Mouse (Mus musculus): Measurements from ENCODE around the gene Gm8267. TPM values are rescaled to one million over a fixed set of nuclear protein-coding genes. Genes with fewer than 3 reads are reported as not detected.
"Not testable (repeated sequence)": the region's sequence is repeated elsewhere in the genome, so short reads cannot be mapped to it uniquely, and the experiment has no call there.

Gm8267 gene
- polyA plus RNA-seq (2016; fragmentation: Nextera tagmentation; extraction: Ambion mirVana): not detected in 2 replicates

- Histone ChIP-seq H3K27ac (no peak within 1 kb of the TSS), H3K9ac (no peak within 1 kb of the TSS), H3K4me3 (no peak within 1 kb of the TSS), H3K4me1 (no peaks in the 10 kb centered on the region), H3K9me3 (no peaks in the 10 kb centered on the region), H3K27me3 (no peaks in the 10 kb centered on the region), H3K4me2 (replicated peaks) (no peak within 1 kb of the TSS), H3K36me3 (no peaks in the 10 kb centered on the region)
- ATAC-seq (ENCODE audit: insufficient number of reproducible peaks, insufficient read depth, low FRiP score, low TSS enrichment): no peak
- 82% methylated on average over 3 of the region's 3 CpGs for WGBS
These were observed at the start of gene Gm8267 for GRCm38 (mm10) chr14:44750240-44750639. Gene Gm8267 (minus strand): TSS chr14:44750340.

GRCm38 (mm10) chr14:44789537-44790382 is 39.6 kb upstream of the Gm8267 start:
- not testable (repeated sequence) for ATAC-seq (ENCODE audit: insufficient number of reproducible peaks, insufficient read depth, low FRiP score, low TSS enrichment); H3K4me2 ChIP-seq (replicated peaks); H3K4me1 ChIP-seq; H3K36me3 ChIP-seq; H3K27ac ChIP-seq; H3K9me3 ChIP-seq; H3K9ac ChIP-seq; H3K27me3 ChIP-seq; H3K4me3 ChIP-seq
- 75% methylated on average over 2 of the region's 2 CpGs for WGBS

- not testable (repeated sequence) for H3K9ac ChIP-seq; H3K4me2 ChIP-seq (replicated peaks); H3K9me3 ChIP-seq; ATAC-seq (ENCODE audit: insufficient number of reproducible peaks, insufficient read depth, low FRiP score, low TSS enrichment); H3K4me3 ChIP-seq; H3K36me3 ChIP-seq; H3K27me3 ChIP-seq; H3K4me1 ChIP-seq; H3K27ac ChIP-seq
- 56% methylated on average over 1 of the region's 1 CpGs for WGBS
These were observed 7.4 kb downstream of the Gm8267 start for GRCm38 (mm10) chr14:44742789-44743188.

GRCm38 (mm10) chr14:44730711-44731110 is 19.4 kb downstream of the Gm8267 start:
- H3K27ac ChIP-seq; H3K4me2 ChIP-seq (replicated peaks); H3K4me3 ChIP-seq; ATAC-seq (ENCODE audit: insufficient number of reproducible peaks, insufficient read depth, low FRiP score, low TSS enrichment); H3K9ac ChIP-seq; H3K27me3 ChIP-seq; H3K9me3 ChIP-seq; H3K36me3 ChIP-seq; H3K4me1 ChIP-seq: not testable (repeated sequence)

- not testable (repeated sequence) for H3K27ac ChIP-seq; H3K27me3 ChIP-seq; H3K9me3 ChIP-seq; ATAC-seq (ENCODE audit: insufficient number of reproducible peaks, insufficient read depth, low FRiP score, low TSS enrichment); H3K9ac ChIP-seq; H3K36me3 ChIP-seq; H3K4me1 ChIP-seq; H3K4me2 ChIP-seq (replicated peaks); H3K4me3 ChIP-seq
- WGBS: 88% methylated on average over 3 of the region's 3 CpGs
These were observed 43.8 kb downstream of the Gm8267 start, which contains the start of gene Gm8257 for GRCm38 (mm10) chr14:44706356-44706755. Gene Gm8257 (minus strand): TSS chr14:44706456.

Other genes with a start within 250 kb of the Gm8267 start
- gene Gm17093, start 232.1 kb downstream of the Gm8267 start, polyA plus RNA-seq (2016; fragmentation: Nextera tagmentation; extraction: Ambion mirVana): not detected in 2 replicates
- gene Gm8247, start 167.2 kb downstream of the Gm8267 start, polyA plus RNA-seq (2016; fragmentation: Nextera tagmentation; extraction: Ambion mirVana): not detected in 2 replicates
- not detected in 2 replicates for gene Gm5624, start 122.4 kb downstream of the Gm8267 start, polyA plus RNA-seq (2016; fragmentation: Nextera tagmentation; extraction: Ambion mirVana)
- gene Gm8257, start 43.9 kb downstream of the Gm8267 start, polyA plus RNA-seq (2016; fragmentation: Nextera tagmentation; extraction: Ambion mirVana): not detected in 2 replicates
- gene Ptgdr, start 109.0 kb upstream of the Gm8267 start, polyA plus RNA-seq (2016; fragmentation: Nextera tagmentation; extraction: Ambion mirVana): 0.20 and 0.47 TPM in 2 replicates
- gene Ptger2, start 237.9 kb upstream of the Gm8267 start, polyA plus RNA-seq (2016; fragmentation: Nextera tagmentation; extraction: Ambion mirVana): 0.77 and 0.78 TPM in 2 replicates